Comparison of ENCODE assay signal across 10 mouse cellular contexts in the genomic region with DNA sequence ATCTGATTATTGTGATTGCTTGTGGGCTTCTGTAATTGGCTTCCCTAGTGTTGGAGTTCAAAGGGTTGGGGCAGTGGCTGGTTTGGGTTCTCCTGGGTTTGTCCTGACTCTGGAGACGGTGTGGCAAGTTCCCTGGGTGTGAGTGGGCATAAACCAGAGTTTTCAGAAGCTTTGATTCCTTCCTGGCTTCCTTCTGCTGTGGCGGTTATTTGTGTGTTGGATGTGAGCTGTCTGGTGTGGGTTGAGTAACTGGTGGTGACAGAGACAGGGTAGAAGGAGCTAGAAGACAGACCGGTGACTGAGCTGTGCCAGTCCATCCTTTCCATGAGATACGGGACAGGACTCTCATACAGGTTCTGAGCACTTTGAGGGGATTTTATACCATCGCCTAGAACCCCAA. TPM values are rescaled to one million over a fixed set of nuclear protein-coding genes. Genes with fewer than 3 reads are reported as not detected.
A peak's percentile ranks its signal among the peaks of the same experiment; 100 is the strongest.
DNase-seq lines count a peak whose midpoint lies in the region; ATAC-seq and TF ChIP-seq lines count a peak whose summit lies in the region.
"Had no signal": no experiment of that assay in that cellular context is flagged by ENCODE, and none has a peak within 500 bp of the region (broad histone marks: within the 10 kb centered on the region; RNA-seq: fewer than 3 reads in every experiment).

No protein-coding gene starts in this region.

- H3K36me3 ChIP-seq in hindbrain, embryonic 10.5 days = no peaks in the 10 kb centered on the region
- no peaks in the 10 kb centered on the region for H3K36me3 ChIP-seq in hindbrain, embryonic 11.5 days (ENCODE audit: control insufficient read depth, insufficient read depth, low read length)
- H3K36me3 ChIP-seq in embryonic facial prominence, embryonic 15.5 days = no peaks in the 10 kb centered on the region
- H3K36me3 ChIP-seq: liver, embryonic 15.5 days had no signal

- ATAC-seq in hindbrain, embryonic 11.5 days (ENCODE audit: low FRiP score) = no peak
- no peak for ATAC-seq in embryonic facial prominence, embryonic 15.5 days (ENCODE audit: insufficient number of reproducible peaks, low FRiP score, low TSS enrichment, low read depth)
- no peak for ATAC-seq in activated CD4-positive, CD25-positive, alpha-beta regulatory T cell, adult 4 months

- H3K27me3 ChIP-seq in hindbrain, embryonic 10.5 days (ENCODE audit: insufficient read depth, poor library complexity, severe bottlenecking) = 0 out of 2 replicates have a peak, but pooled peaks cover 3% of the 10 kb centered on the region
- H3K27me3 ChIP-seq in hindbrain, embryonic 11.5 days (ENCODE audit: control insufficient read depth, insufficient read depth, low read length) = no peaks in the 10 kb centered on the region
- no peaks in the 10 kb centered on the region for H3K27me3 ChIP-seq in embryonic facial prominence, embryonic 15.5 days

- no peak for TF ChIP-seq POLR2A in bone marrow macrophage, adult 2 months (IDR thresholded peaks at IDR 0.05; ENCODE audit: borderline replicate concordance, low read depth, low read length)

- 89% methylated on average over 5 of the region's 5 CpGs for WGBS in hindbrain, embryonic 10.5 days
- WGBS in hindbrain, embryonic 11.5 days = 83% methylated on average over 5 of the region's 5 CpGs
- WGBS in embryonic facial prominence, embryonic 15.5 days = 76% methylated on average over 5 of the region's 5 CpGs

- peaks cover 97% of the 10 kb centered on the region for H3K4me1 ChIP-seq in hindbrain, embryonic 10.5 days (replicated peaks)
- peaks cover 28% of the 10 kb centered on the region for H3K4me1 ChIP-seq in hindbrain, embryonic 11.5 days (replicated peaks; ENCODE audit: control insufficient read depth, insufficient read depth, low read length)
- H3K4me1 ChIP-seq in bone marrow macrophage, adult 2 months (ENCODE audit: control insufficient read depth, insufficient read depth, low read length) = peaks cover 61% of the 10 kb centered on the region
- peaks cover 83% of the 10 kb centered on the region for H3K4me1 ChIP-seq in embryonic facial prominence, embryonic 15.5 days

- TF ChIP-seq CTCF in bone marrow macrophage, adult 2 months (IDR thresholded peaks at IDR 0.05; ENCODE audit: low read depth, low read length) = no peak

- no peaks in the 10 kb centered on the region for H3K9me3 ChIP-seq in hindbrain, embryonic 10.5 days
- no peaks in the 10 kb centered on the region for H3K9me3 ChIP-seq in hindbrain, embryonic 11.5 days (ENCODE audit: control insufficient read depth, low read length)
- H3K9me3 ChIP-seq in embryonic facial prominence, embryonic 15.5 days (replicated peaks) = no peaks in the 10 kb centered on the region
- H3K9me3 ChIP-seq: liver, embryonic 15.5 days had no signal

- no peak overlapping the region for H3K9ac ChIP-seq in hindbrain, embryonic 11.5 days (ENCODE audit: low read depth, low read length)
- H3K9ac ChIP-seq in embryonic facial prominence, embryonic 15.5 days = no peak overlapping the region
- H3K9ac ChIP-seq: liver, embryonic 15.5 days had no signal

- H3K27ac ChIP-seq in hindbrain, embryonic 10.5 days = peak overlapping the region; percentile 81
- no peak overlapping the region for H3K27ac ChIP-seq in hindbrain, embryonic 11.5 days (ENCODE audit: low read depth, low read length)
- H3K27ac ChIP-seq in bone marrow macrophage, adult 2 months (ENCODE audit: insufficient read depth, low read depth, low read length) = peak overlapping the region; percentile 26
- 0 out of 2 replicates have a peak overlapping the region, but pooled peaks have one; percentile 23 for H3K27ac ChIP-seq in embryonic facial prominence, embryonic 15.5 days (replicated peaks)
- H3K27ac ChIP-seq: liver, embryonic 15.5 days had no signal

- no peak overlapping the region for H3K4me3 ChIP-seq in hindbrain, embryonic 10.5 days
- no peak overlapping the region for H3K4me3 ChIP-seq in hindbrain, embryonic 11.5 days (ENCODE audit: low read depth, low read length)
- no peak overlapping the region; the same call in 1 of the 2 replicates for H3K4me3 ChIP-seq in bone marrow macrophage, adult 2 months (ENCODE audit: insufficient read depth, low read length)
- no peak overlapping the region for H3K4me3 ChIP-seq in embryonic facial prominence, embryonic 15.5 days (replicated peaks)
- H3K4me3 ChIP-seq: liver, embryonic 15.5 days had no signal

- no peak for DNase-seq in hindbrain, embryonic 10.5 days (ENCODE audit: low spot score)
- DNase-seq in hindbrain, embryonic 11.5 days (ENCODE audit: low spot score) = no peak
- DNase-seq in lung, postnatal 36 days = peak; percentile 41
- DNase-seq in layer of hippocampus, adult 18-20 months (ENCODE audit: low spot score in 2 of 2) = no peak
- DNase-seq: cerebellum, postnatal 36 days; spleen, adult 18-20 months had no signal

- no peak overlapping the region for H3K4me2 ChIP-seq in hindbrain, embryonic 11.5 days (replicated peaks; ENCODE audit: low read depth, low read length)
- H3K4me2 ChIP-seq in embryonic facial prominence, embryonic 15.5 days (replicated peaks) = peak overlapping the region; percentile 74; the same call in 1 of the 2 replicates
- H3K4me2 ChIP-seq: liver, embryonic 15.5 days had no signal

RNA-seq across cellular contexts. Expression of gene Fam129b, which starts 3.7 kb away (rescaled TPM):
- 34.3 and 36.1 TPM in 2 replicates for polyA plus RNA-seq in hindbrain, embryonic 10.5 days (2016; fragmentation: Nextera tagmentation; extraction: Ambion mirVana)
- 11.6 and 13.1 TPM in 2 replicates for polyA plus RNA-seq in hindbrain, embryonic 11.5 days (2014; fragmentation: Nextera tagmentation; extraction: Ambion mirVana)
- polyA plus RNA-seq in bone marrow macrophage, adult 2 months (2012; ENCODE audit: insufficient read depth, insufficient read length, missing spikeins) = 78.3 and 90.1 TPM in 2 replicates
- polyA plus RNA-seq in embryonic facial prominence, embryonic 15.5 days (2015; fragmentation: Nextera tagmentation; extraction: Ambion mirVana) = 103 and 111 TPM in 2 replicates
- polyA plus RNA-seq in activated CD4-positive, CD25-positive, alpha-beta regulatory T cell, adult 4 months (2017; shearing (Covaris generic)) = 1 to 10 TPM; 1.3 to 2.1 TPM
- total RNA-seq in layer of hippocampus, adult 18-20 months (2021) = 10 to 100 TPM; 18.0 to 21.1 TPM

RNA-seq across cellular contexts. Expression of gene Stxbp1, which starts 32.5 kb away (rescaled TPM):
- polyA plus RNA-seq in hindbrain, embryonic 10.5 days (2016; fragmentation: Nextera tagmentation; extraction: Ambion mirVana) = 40.1 and 63.3 TPM in 2 replicates
- polyA plus RNA-seq in hindbrain, embryonic 11.5 days (2014; fragmentation: Nextera tagmentation; extraction: Ambion mirVana) = 62.8 and 64.7 TPM in 2 replicates
- polyA plus RNA-seq in bone marrow macrophage, adult 2 months (2012; ENCODE audit: insufficient read depth, insufficient read length, missing spikeins) = 17.1 and 17.7 TPM in 2 replicates
- 21.5 and 22.3 TPM in 2 replicates for polyA plus RNA-seq in embryonic facial prominence, embryonic 15.5 days (2015; fragmentation: Nextera tagmentation; extraction: Ambion mirVana)
- polyA plus RNA-seq in activated CD4-positive, CD25-positive, alpha-beta regulatory T cell, adult 4 months (2017; shearing (Covaris generic)) = 1 to 10 TPM; 2.4 to 2.9 TPM
- total RNA-seq in layer of hippocampus, adult 18-20 months (2021) = 100 to 1,000 TPM; 613 to 617 TPM
